Mouse (Mus musculus) heart, embryonic 15.5 days (tissue): ENCODE results near the gene Derl2. TPM values are rescaled to one million over a fixed set of nuclear protein-coding genes. Genes with fewer than 3 reads are reported as not detected.

ENCODE experiments used
- ATAC-seq: fragments of 200-750 bp; cut with Nextera tagmentation; replicated peaks from 2 replicates; pipeline ENCODE4 v1.8.0; 2017; ENCODE audit warnings: low read depth, moderate TSS enrichment; ENCODE audit not compliant: insufficient number of reproducible peaks, insufficient read depth, low FRiP score
- H3K27ac ChIP-seq: fragments of 300-500 bp; sonication (generic); 2 replicates; pipeline ENCODE4 v1.5.1; 2015; ENCODE audit warnings: mild to moderate bottlenecking, inconsistent platforms
- H3K27me3 ChIP-seq: fragments of 300-500 bp; sonication (generic); 2 replicates; pipeline ENCODE4 v1.6.1; 2015; ENCODE audit warnings: inconsistent platforms
- H3K36me3 ChIP-seq: fragments of 300-500 bp; sonication (generic); 2 replicates; pipeline ENCODE4 v1.6.1; 2015; ENCODE audit warnings: mild to moderate bottlenecking, inconsistent platforms
- H3K4me1 ChIP-seq: fragments of 300-500 bp; sonication (generic); replicated peaks from 2 replicates; pipeline ENCODE4 v1.6.1; 2015; ENCODE audit warnings: inconsistent platforms
- H3K4me2 ChIP-seq: fragments of 300-500 bp; sonication (generic); 2 replicates; pipeline ENCODE4 v1.6.1; 2015; ENCODE audit warnings: inconsistent platforms, mild to moderate bottlenecking, moderate library complexity
- H3K4me3 ChIP-seq: fragments of 300-500 bp; sonication (generic); 2 replicates; pipeline ENCODE4 v1.5.1; 2015; ENCODE audit warnings: mild to moderate bottlenecking, inconsistent platforms
- H3K9ac ChIP-seq: fragments of 300-500 bp; sonication (generic); 2 replicates; pipeline ENCODE4 v1.6.1; 2015; ENCODE audit warnings: mild to moderate bottlenecking, inconsistent platforms
- H3K9me3 ChIP-seq: fragments of 300-500 bp; sonication (generic); replicated peaks from 2 replicates; pipeline ENCODE4 v1.6.1; 2016; ENCODE audit warnings: inconsistent platforms
- WGBS: fragments of 180-500 bp; shearing (Covaris S2); methylation state at CpG from one replicate; pipeline ENCODE4 v1.1.7; 2015; ENCODE audit warnings: mixed read lengths; 5-methylcytosine and 5-hydroxymethylcytosine counted together
- polyA plus RNA-seq: library from polyadenylated mRNA; unstranded; fragments of >200 nt; fragmentation: Nextera tagmentation; extraction: Ambion mirVana; gene quantifications from 2 replicates; pipeline ENCODE4 v1.2.1, GENCODE M21; 2015

Gene Derl2
- polyA plus RNA-seq, 1 experiment from 2014 or later: 35.6 TPM

GRCm38 (mm10) chr11:70960786-70961554, 58.7 kb downstream of the Derl2 start:
- H3K4me2 ChIP-seq: no peak overlapping the region
- H3K4me3 ChIP-seq: no peak overlapping the region
- 84% methylated on average over 5 of the region's 5 CpGs for WGBS
- no peak overlapping the region for H3K27ac ChIP-seq
- H3K4me1 ChIP-seq: no peaks in the 10 kb centered on the region
- H3K9me3 ChIP-seq: no peaks in the 10 kb centered on the region
- peaks cover 88% of the 10 kb centered on the region for H3K36me3 ChIP-seq
- H3K9ac ChIP-seq: no peak overlapping the region
- no peak for ATAC-seq
- no peaks in the 10 kb centered on the region for H3K27me3 ChIP-seq

Other genes starting within 250 kb of the Derl2 start
- gene Scimp, start 207.3 kb downstream of the Derl2 start, polyA plus RNA-seq: 0.45 and 0.60 TPM in 2 replicates
- 26.4 and 29.1 TPM in 2 replicates for gene Rabep1, start 175.1 kb downstream of the Derl2 start, polyA plus RNA-seq
- gene Nup88, start 49.9 kb downstream of the Derl2 start, polyA plus RNA-seq: 98.2 and 106 TPM in 2 replicates
- 47.6 and 53.1 TPM in 2 replicates for gene Rpain, start 49.6 kb downstream of the Derl2 start, polyA plus RNA-seq
- gene C1qbp, start 36.8 kb downstream of the Derl2 start, polyA plus RNA-seq: 231 and 266 TPM in 2 replicates
- 11.4 and 13.7 TPM in 2 replicates for gene Dhx33, start 15.4 kb downstream of the Derl2 start, polyA plus RNA-seq
- gene Mis12, start 230 bp downstream of the Derl2 start, polyA plus RNA-seq: 23.0 and 25.4 TPM in 2 replicates
- gene 6330403K07Rik, start 13.7 kb upstream of the Derl2 start, polyA plus RNA-seq: 25.5 and 36.7 TPM in 2 replicates
- gene Nlrp1a, start 124.9 kb upstream of the Derl2 start, polyA plus RNA-seq: 0.04 and 0.16 TPM in 2 replicates
- 0.08 TPM in 1 of 2 replicates, not detected in the other for gene Nlrp1b, start 210.9 kb upstream of the Derl2 start, polyA plus RNA-seq